Mouse (Mus musculus): ENCODE results near the gene Fam78a. TPM values are rescaled to one million over a fixed set of nuclear protein-coding genes. Genes with fewer than 3 reads are reported as not detected.

Gene Fam78a
- polyA plus RNA-seq (2012; rRNA removed), result 33.1 and 48.3 TPM in 2 replicates

- no peaks in the 10 kb centered on the region for H3K36me3 ChIP-seq (ENCODE audit: control insufficient read depth, insufficient read depth, low read length)
- DNase-seq (ENCODE audit: low read depth in 1 of 2, low spot score in 2 of 2), result peak in 1 of 2 experiments; percentile 49
- H3K4me3 ChIP-seq (ENCODE audit: extremely low read depth, insufficient read depth, insufficient read length), result peak within 1 kb of the TSS; percentile 84
- TF ChIP-seq POLR2A (IDR thresholded peaks at IDR 0.05; ENCODE audit: low read depth, low read length), result peak; percentile 32; the same call in 1 of the 2 replicates
- TF ChIP-seq CTCF (IDR thresholded peaks at IDR 0.05; ENCODE audit: extremely low read depth, insufficient read depth, insufficient read length, insufficient replicate concordance), result no peak
- H3K4me1 ChIP-seq (ENCODE audit: control insufficient read depth, insufficient read depth, insufficient read length), result peaks cover 5% of the 10 kb centered on the region; the same call in 1 of the 2 replicates
- peaks cover 5% of the 10 kb centered on the region for H3K27me3 ChIP-seq (ENCODE audit: control insufficient read depth, insufficient read depth, low read length)
- H3K27ac ChIP-seq (ENCODE audit: insufficient read depth, low read length), result peak within 1 kb of the TSS; percentile 95
- WGBS, result under 1% methylated on average over 62 of the region's 68 CpGs
Observed at GRCm38 (mm10) chr2:32084111-32084871, at the start of gene Fam78a. Fam78a (minus strand) TSS chr2:32084857.

GRCm38 (mm10) chr2:32134039-32134438 lies 49.4 kb upstream of the Fam78a start:
- 3% methylated on average over 2 of the region's 2 CpGs for WGBS
- Histone ChIP-seq H3K4me3 (ENCODE audit: extremely low read depth, insufficient read depth, insufficient read length) (no peak overlapping the region), H3K27ac (ENCODE audit: insufficient read depth, low read length) (no peak overlapping the region), H3K27me3 (ENCODE audit: control insufficient read depth, insufficient read depth, low read length) (no peaks in the 10 kb centered on the region), H3K4me1 (ENCODE audit: control insufficient read depth, insufficient read depth, insufficient read length) (peaks cover 3% of the 10 kb centered on the region; the same call in 1 of the 2 replicates), H3K36me3 (ENCODE audit: control insufficient read depth, insufficient read depth, low read length) (no peaks in the 10 kb centered on the region)
- TF ChIP-seq CTCF (IDR thresholded peaks at IDR 0.05; ENCODE audit: extremely low read depth, insufficient read depth, insufficient read length, insufficient replicate concordance) (peak; percentile 82; the same call in 1 of the 2 replicates), POLR2A (IDR thresholded peaks at IDR 0.05; ENCODE audit: low read depth, low read length) (no peak)
- peak; percentile 74 to 87 for DNase-seq (ENCODE audit: low read depth in 1 of 2, low spot score in 2 of 2)

GRCm38 (mm10) chr2:32132567-32132992 lies 47.9 kb upstream of the Fam78a start:
- TF ChIP-seq CTCF (IDR thresholded peaks at IDR 0.05; ENCODE audit: extremely low read depth, insufficient read depth, insufficient read length, insufficient replicate concordance), result no peak
- TF ChIP-seq POLR2A (IDR thresholded peaks at IDR 0.05; ENCODE audit: low read depth, low read length), result no peak
- Histone ChIP-seq H3K27ac (ENCODE audit: insufficient read depth, low read length) (no peak overlapping the region), H3K36me3 (ENCODE audit: control insufficient read depth, insufficient read depth, low read length) (no peaks in the 10 kb centered on the region), H3K4me1 (ENCODE audit: control insufficient read depth, insufficient read depth, insufficient read length) (peaks cover 3% of the 10 kb centered on the region; the same call in 1 of the 2 replicates), H3K27me3 (ENCODE audit: control insufficient read depth, insufficient read depth, low read length) (no peaks in the 10 kb centered on the region), H3K4me3 (ENCODE audit: extremely low read depth, insufficient read depth, insufficient read length) (no peak overlapping the region)
- DNase-seq (ENCODE audit: low read depth in 1 of 2, low spot score in 2 of 2), result peak in 1 of 2 experiments; percentile 45
- 28% methylated on average over 12 of the region's 12 CpGs for WGBS

GRCm38 (mm10) chr2:32131866-32132566 lies 47.4 kb upstream of the Fam78a start:
- H3K4me3 ChIP-seq (ENCODE audit: extremely low read depth, insufficient read depth, insufficient read length), result no peak overlapping the region
- WGBS, result 73% methylated on average over 6 of the region's 6 CpGs

GRCm38 (mm10) chr2:32131205-32131834 lies 46.7 kb upstream of the Fam78a start:
- Histone ChIP-seq H3K4me3 (ENCODE audit: extremely low read depth, insufficient read depth, insufficient read length) (no peak overlapping the region), H3K4me1 (ENCODE audit: control insufficient read depth, insufficient read depth, insufficient read length) (peaks cover 3% of the 10 kb centered on the region; the same call in 1 of the 2 replicates), H3K36me3 (ENCODE audit: control insufficient read depth, insufficient read depth, low read length) (no peaks in the 10 kb centered on the region), H3K27me3 (ENCODE audit: control insufficient read depth, insufficient read depth, low read length) (no peaks in the 10 kb centered on the region), H3K27ac (ENCODE audit: insufficient read depth, low read length) (no peak overlapping the region)
- TF ChIP-seq CTCF (IDR thresholded peaks at IDR 0.05; ENCODE audit: extremely low read depth, insufficient read depth, insufficient read length, insufficient replicate concordance) (no peak), POLR2A (IDR thresholded peaks at IDR 0.05; ENCODE audit: low read depth, low read length) (no peak)
- DNase-seq (ENCODE audit: low read depth in 1 of 2, low spot score in 2 of 2), result no peak
- 84% methylated on average over 9 of the region's 9 CpGs for WGBS

More at GRCm38 (mm10) chr2:32131866-32132566, 47.4 kb upstream of the Fam78a start:
- Histone ChIP-seq H3K36me3 (ENCODE audit: control insufficient read depth, insufficient read depth, low read length) (no peaks in the 10 kb centered on the region), H3K27ac (ENCODE audit: insufficient read depth, low read length) (no peak overlapping the region), H3K27me3 (ENCODE audit: control insufficient read depth, insufficient read depth, low read length) (no peaks in the 10 kb centered on the region), H3K4me1 (ENCODE audit: control insufficient read depth, insufficient read depth, insufficient read length) (peaks cover 3% of the 10 kb centered on the region; the same call in 1 of the 2 replicates)
- DNase-seq (ENCODE audit: low read depth in 1 of 2, low spot score in 2 of 2), result no peak
- TF ChIP-seq CTCF (IDR thresholded peaks at IDR 0.05; ENCODE audit: extremely low read depth, insufficient read depth, insufficient read length, insufficient replicate concordance) (no peak), POLR2A (IDR thresholded peaks at IDR 0.05; ENCODE audit: low read depth, low read length) (no peak)

- WGBS, result 35% methylated on average over 6 of the region's 6 CpGs
- Histone ChIP-seq H3K36me3 (ENCODE audit: control insufficient read depth, insufficient read depth, low read length) (no peaks in the 10 kb centered on the region), H3K27me3 (ENCODE audit: control insufficient read depth, insufficient read depth, low read length) (no peaks in the 10 kb centered on the region), H3K4me3 (ENCODE audit: extremely low read depth, insufficient read depth, insufficient read length) (no peak overlapping the region), H3K27ac (ENCODE audit: insufficient read depth, low read length) (no peak overlapping the region), H3K4me1 (ENCODE audit: control insufficient read depth, insufficient read depth, insufficient read length) (peaks cover 3% of the 10 kb centered on the region; the same call in 1 of the 2 replicates)
- DNase-seq (ENCODE audit: low read depth in 1 of 2, low spot score in 2 of 2), result peak in 1 of 2 experiments; percentile 28
- TF ChIP-seq CTCF (IDR thresholded peaks at IDR 0.05; ENCODE audit: extremely low read depth, insufficient read depth, insufficient read length, insufficient replicate concordance) (peak; percentile 76; the same call in 1 of the 2 replicates), POLR2A (IDR thresholded peaks at IDR 0.05; ENCODE audit: low read depth, low read length) (no peak)
Observed at GRCm38 (mm10) chr2:32130435-32130834, 45.8 kb upstream of the Fam78a start.

Measured in spleen, adult 2 months (tissue).